Mouse (Mus musculus) layer of hippocampus, postnatal 14 days (tissue): Measurements from ENCODE around the gene Hoxa9. TPM values are rescaled to one million over a fixed set of nuclear protein-coding genes. Genes with fewer than 3 reads are reported as not detected.

Experiments
- DNase-seq, 2 experiments: peaks; one replicate each; pipeline ENCODE4 v3.0.0; 2021 to 2022; ENCODE audit warnings: low spot score in 2 of 2, mixed read lengths in 1 of 2
- total RNA-seq, 2 experiments: library from RNA; stranded (reverse); gene quantifications; 2 replicates each; pipeline ENCODE4 v1.2.3; 2021

The Hoxa9 gene
- total RNA-seq, 2 experiments from 2014 or later: not detected

DNA sequence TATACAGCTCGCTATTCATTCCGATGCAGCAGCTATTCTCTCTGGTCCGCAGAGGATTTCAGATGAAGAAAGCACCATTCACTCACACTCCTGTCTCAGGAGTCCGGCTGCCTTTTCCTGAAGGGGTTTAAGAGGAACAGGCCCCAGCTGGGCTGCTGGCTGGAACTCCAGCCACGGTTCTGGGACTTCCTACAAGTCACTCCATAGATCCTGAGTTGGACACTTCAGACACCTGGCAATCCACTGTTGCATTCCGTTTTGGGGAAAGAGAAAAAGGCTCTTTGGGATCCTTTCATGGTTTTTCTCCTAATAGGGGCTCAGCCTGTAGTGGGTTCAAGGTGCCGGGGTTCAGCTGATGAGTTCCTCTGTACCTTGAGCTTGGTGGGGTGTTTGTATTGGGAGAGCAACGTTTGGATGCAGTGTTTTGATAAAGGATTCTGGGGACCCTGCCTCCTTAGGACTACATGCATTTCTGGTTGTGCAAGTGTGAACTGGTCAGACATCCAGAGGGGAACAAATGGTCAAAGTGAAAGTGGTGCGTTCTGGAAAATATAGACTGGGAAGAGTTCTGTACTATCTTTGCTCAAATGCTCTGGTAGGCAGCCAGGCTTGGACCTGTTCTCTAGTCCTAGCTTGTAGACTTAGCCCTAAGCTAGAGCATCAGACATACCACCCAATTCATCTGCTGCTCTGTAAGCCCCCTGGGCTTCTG, 31.0 kb upstream of the Hoxa9 start:
- no peak for DNase-seq

DNA sequence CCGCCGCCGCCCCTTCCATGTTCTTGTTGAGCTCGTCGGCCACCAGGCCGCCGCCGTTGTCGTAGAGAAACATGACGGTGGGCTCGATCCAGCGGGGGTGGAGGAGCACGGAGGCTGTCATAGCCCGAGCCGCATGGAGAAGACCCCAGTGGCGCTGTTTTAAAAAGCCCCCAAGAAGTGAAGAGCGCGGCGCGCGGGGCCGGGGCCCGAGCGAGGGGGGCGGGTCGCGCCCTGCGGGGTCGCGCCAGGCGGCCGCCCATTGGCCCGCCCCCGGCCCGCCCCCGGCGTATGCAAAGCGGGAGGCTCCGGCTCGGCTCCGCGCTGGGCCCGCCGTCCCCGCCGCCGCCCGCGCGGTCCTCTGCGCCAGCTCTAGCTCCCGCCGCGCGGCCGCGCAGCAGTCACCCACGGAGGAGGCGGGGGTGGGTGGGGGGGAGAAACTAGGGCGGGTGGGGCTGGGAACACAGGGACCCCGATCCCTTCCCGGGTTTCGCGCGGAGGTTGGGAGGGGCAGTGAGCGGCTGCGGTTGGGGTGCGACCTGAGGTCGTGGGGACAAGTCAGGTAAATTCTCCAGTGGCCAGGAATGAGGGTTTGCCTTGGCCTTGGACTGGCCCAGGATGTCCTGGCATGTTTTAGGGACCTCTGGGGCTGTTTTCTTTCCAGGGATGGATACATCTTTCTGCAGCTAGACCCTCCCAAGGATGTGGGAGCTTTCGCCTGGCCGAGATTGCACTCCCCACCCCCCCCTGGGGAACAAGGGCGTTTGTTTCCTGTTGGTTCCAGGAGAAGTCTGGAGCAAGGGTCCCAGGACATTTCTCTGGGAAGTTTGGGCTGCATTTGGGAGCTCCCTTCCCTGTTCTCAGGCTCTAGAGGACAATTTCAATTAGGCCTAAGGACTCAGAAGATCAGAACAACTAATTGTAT, 30.0 kb upstream of the Hoxa9 start, which contains the start of gene Hoxa13:
Hoxa13 (minus strand) TSS at position 227 of the 922 bp plus-strand sequence.
- DNase-seq: no peak

DNA sequence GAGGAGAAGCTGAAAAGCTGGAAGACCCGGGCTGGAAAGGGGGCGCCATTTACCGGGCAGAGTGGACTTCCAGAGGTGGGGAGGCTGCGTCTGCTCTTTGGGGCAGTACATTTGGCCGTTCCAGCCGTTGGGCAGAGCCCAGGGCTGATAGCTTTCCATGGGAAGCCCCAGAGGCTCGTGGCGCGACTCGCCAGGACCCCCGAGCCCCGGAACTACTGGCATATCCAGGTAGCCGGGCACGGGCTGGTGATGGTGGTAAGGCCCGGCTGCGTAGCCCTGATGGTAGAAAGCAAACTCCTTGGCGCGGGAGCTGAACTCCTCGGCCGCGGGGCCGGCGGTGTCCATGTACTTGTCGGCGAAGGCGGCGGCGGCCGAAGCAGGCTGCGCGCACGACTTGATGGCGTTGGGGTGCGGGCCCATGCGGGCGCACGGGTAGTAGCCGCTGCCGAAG, 28.9 kb upstream of the Hoxa9 start:
- DNase-seq: no peak

DNA sequence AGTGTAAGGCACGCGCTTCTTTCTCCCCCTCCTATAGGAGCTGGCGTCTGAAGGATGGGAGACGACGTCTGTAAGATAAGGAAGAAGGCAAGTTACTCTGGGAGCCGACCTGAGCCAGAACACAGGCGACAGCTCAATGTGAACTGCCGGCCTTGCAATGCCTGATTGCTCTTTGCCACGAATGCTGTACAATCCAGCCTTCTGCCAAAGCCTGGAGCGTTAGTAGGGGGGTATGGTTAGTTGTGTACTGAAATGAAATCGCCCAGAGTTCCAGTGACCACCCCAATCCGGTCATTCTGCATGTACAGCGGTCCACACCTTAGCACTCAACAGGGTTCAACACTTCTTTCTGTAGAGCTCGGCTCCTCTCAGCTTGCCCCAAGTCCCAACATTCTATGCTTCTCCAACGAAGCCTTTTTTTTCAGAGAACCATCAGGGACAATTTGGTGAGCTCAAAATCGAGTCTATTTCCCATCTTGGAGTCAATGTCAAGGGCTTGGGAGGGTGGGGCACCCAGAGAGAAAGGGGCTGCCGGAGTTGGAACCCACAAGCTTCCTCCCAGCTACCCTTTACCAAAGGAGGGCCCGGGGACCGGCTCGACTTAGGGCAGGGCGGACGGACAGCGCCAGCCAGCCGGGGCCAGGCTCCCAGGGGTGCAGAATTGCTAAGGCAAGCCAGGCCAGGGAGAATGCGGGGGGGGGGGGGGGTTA, 28.3 kb upstream of the Hoxa9 start:
- DNase-seq: no peak

DNA sequence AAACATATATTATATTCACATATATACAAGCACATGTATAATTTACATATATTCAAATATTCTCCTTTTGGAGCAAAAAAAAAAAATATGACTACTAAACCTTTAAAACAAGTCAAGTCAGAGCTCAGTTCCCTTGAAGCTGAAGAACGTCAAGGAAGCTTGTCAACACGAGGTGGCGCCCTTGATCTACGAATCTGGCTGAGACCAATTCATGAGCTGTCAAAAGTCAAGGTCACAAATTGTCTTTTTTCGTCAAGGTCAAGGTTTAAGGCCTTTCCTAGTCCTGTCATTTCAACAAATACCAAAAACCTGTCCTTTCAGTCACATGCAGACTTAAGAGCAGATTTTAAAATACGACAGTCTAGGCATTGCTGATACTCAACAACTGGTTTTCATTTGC, 26.1 kb upstream of the Hoxa9 start:
- DNase-seq: peak; percentile 57 to 82

DNA sequence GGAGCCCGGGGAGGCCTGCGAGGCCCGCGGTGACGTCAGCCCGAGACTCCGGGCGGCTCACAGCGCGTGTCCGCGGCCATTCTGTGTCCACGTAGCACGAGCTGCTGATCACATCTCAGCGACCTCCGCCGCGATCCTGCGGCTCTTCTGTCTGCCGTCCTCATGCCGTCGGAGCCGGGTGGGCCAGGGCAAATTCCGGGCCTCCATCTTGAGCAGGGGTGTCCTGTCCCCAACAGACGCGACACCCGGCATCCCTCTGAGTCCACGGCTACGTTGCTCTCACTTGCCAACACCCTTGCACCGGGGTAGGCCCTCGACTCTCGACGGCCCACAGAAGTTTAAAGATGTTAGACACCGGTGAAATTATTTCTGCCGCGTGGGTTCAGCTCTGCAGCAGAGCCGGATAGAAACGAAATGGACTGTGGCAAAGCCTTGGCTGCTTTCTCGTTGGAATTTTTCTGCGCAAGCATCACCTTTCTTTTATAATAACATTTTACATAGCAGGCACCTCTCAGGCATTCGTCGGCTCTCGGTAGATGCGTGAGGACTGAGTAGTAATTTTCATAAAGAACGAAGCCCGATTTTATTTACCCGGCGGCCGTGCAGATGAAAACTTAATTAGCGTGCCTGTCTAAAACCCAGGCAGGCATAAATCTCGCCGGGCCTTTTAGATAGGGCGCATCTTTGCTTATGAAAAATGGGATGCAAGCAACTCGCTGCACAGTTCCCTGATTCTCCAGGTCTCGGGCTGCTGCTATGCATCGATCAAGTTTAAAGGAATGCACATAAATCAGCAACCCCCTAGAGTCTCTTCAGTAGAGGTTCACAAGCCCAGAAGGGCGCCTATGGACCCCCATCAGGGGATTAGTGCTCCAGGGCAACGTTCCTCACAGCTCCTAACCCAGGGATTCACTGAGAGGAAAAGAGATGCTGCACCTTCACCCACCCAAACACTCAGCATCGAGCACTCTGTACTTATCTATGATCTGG, 22.9 kb upstream of the Hoxa9 start:
- DNase-seq: no peak

DNA sequence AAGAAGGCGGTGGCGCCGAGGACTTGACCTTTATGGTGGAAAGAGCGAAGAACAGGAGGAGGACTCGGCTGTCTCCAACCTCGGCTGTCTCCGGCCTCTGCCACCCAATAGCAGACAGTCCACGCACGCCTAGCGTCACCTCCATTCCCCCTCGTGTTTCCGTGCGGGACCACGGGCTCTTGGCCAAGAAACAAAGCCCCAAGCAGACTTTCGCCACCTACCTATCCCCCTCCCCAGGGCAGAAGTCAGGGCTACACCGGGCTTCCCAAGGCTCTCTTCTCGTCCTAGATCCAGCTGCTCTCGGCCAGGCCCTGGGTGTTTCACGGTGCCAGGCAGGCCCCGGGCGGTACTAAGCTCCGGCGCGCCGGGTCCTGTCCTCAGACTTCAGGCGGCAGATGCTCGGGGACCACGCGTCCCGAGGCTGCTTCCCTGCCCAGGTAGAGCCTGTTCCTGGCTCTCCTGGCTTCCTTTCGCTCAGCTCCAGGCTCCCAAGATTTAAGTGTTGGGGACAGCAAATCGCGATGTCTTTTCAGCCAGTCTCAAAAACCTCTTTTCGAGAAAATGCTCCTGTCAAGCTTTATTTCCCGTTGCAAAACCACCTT, 22.0 kb upstream of the Hoxa9 start:
- DNase-seq: no peak

DNA sequence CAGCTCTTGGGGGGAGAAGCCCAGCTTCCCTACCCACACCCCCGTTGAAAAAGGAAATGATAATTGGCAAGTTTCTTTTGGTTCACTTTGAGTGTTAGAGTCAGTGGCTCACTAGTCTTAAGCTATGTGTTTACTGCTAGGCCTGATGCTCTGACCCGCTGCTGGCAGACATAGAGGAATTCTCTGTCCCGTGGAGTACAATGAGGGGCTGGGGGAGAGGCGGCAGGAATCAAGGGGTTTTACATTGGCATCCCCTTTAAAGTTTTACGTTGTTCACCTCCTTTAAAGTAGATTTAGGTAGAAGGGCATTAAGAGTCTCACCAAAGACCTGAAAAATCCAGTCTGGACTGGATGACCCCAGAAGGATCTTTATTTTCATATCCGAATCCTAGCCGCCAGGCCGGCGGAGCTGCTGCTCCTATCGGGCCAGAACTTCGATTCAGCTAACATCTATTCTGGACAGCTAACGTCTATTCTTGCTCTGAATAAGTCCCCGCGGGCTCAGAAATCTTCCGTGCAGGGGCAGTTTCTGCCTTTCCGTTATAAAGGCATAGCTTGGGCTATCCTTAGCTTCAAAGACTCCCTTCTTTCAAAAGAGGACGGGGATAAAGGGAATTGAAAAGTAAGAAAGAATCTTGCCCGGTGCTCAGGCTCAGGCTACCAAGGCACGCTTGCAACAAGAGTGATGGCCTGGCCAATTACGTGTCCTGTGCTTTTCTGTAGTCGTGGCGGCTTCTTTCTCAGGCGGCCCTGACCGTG, 21.3 kb upstream of the Hoxa9 start:
- DNase-seq: no peak

DNA sequence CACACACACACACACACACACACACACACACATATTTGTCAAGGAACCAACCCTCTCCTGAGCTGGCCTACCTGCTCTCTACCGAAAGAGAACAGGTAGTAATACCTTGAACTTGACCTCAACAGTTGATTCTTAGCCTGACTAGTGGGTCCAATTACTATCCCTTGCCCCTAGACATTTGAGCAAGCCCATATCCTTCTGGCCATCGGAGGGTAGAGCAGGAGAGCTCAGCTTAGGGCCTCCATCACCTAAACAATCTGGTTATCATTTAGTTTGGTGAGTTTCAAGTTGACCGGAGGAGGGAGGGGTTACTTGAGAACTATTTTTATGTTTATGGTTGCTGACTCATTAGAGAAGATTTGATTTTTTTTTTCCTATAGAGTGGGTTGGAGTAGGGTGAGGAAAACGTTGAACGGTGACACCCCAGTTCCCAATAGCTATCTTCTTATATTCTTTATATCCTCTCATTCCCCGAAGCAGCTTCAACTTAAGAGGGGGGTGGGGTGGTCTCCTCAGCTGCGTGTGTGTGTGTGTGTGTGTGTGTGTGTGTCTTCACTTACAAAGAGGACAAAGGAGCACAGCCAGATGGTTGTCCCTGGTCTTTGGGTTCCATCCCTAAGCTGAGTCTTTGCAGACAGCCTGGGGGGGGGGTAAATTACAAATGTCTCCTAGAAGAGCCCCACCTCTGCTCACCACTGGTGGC, 20.4 kb upstream of the Hoxa9 start:
- no peak for DNase-seq

DNA sequence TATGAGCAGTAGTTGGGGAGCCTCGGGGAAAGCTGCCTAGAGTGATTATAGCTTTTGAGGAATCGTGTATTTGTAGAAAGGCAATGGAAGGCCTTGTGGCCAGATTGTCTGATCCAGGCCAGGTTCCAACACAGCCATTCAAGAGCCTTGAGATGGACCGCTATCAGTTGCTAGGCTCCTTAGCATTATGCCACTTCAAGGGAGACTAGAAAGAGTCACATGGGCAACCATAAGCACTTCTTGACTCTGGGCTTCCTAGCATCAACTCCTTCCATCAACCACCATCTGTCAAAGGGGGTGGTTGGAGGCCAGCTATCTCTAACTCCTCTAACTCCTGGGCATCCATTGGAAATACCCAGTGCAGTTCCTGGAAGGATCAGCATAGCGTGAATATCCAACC, 18.9 kb upstream of the Hoxa9 start:
- no peak for DNase-seq

DNA sequence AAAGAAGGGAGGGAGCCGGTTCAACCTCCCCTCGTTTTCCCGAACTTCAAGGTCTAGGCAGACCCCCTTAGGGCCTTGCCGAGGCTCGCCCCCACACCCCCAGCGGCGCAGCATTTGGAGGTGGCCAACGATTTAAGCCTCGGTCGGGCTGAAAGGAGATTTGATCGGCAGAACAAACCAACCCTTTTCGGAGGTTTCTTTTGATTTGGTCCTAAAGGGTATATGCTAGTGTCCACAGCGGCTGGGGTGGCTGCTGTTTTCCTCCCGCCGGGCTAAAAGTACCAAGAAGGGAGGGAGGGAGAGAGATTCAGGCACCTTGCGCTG, 18.5 kb upstream of the Hoxa9 start:
- no peak for DNase-seq

DNA sequence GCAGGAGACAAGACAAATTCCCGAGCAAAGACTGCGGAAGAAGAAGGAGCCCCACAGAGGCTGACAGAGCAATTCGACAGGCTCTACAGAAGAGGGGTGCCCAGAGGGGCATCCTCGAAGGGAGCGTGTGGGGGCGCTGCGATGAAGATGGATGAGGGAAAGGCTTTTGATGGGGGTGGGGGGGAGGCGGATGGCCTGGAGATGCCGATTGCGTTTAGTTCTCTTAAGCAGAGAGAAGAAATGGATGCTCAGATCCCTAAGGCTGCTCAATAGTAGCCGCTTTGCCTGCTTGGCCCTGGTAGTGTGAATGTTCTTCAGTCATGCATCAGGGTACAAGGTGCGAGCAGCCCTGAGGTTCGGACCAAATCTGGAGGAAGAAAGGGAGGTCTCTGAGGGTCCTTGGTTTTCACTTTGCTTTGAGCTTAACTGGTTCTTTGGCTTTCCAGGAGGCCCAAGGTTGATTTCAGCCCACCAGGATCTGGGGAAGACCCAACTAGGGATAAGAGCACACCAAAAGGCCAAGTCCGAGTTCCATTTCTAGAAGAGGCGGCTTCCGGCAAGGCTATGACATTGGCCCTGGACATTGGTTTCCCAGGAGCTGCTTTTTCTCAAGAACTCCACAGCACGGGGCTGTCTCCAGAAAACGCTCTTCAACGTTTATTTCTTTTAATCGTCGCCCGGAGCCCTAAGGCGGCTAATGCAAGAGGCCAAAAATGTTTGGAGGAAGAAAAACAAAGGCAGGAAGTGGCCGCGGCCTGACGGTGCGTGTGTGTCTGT, 17.9 kb upstream of the Hoxa9 start:
- no peak for DNase-seq

DNA sequence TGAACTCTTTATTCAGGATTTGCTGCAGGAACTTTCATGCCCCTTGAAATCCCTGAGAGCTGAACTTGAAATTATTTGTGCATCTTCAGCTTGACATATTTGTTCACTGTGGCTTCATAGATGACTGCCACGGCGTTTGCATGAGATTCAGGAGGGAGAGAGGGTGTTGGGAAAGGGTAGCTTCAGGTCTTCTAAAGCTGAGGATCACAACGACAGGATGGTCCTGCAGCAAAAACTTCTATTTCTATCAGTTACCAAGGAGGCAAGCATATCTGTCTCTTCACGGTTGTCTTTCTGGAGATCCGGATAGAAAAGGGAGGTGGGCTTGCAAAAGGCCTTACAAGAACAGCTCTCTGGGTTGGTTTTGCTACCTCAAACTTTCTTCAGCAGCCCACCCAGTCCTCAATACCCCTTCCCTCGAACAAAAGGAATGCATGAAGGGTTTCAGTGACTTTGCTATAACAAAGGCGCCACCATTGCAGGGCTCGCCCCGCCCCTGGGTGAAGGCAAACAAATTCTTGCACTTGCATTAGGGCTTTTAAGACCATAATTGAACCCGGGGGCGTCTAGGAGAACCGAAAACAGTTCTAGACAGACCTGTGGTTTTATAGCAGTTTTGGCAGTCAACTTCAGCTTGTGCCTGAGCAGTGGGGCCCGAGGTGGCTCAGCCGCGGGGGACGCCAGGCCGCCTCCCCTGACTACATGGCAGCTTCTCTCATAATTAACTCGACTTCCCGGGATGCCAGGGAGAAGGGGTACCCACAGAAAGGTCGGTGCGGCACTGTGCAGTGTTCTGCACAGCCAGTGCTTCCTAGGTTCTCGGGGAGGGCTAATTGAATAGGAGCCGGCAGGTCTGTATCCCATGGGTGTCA, 17.1 kb upstream of the Hoxa9 start:
- DNase-seq: no peak

DNA sequence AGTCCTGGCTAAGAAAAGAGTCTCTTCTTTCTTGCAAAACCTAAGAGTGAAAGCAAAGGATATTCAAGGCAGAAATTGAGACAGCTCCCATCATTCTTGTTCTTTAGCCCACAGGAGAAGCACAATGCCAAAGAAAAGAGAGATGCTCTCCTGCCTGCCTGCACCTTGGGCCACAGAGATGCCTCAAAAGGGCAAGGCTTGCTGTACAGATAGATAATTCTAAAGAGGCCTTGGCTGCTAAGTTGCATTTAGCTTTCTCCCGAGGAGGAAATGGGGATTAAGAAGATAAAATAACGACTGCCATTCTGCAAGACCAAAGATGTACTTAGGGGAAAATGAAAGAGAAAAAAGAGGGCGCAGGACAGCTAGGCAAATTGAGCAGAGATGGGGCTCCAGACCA, 16.0 kb upstream of the Hoxa9 start:
- no peak for DNase-seq

DNA sequence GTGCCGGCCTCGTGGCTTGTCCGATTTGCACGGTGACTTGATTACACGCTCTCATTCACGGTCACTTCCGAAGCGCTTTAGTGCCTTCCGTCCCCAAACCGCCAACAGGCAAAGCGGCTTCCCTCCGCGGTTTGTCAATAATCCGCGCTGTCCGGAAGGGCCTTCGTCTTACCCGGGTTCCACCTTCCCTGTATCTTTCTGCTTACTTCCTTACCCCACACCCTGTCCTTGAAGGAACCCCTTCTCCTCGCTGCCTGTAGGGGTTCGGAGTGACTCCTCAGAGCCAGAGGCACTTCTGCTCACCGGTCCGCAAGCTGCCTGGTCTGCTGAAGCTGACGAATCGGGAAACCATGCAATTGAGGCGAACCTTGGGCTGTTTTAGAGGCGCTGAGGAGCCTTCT, 15.5 kb upstream of the Hoxa9 start:
- DNase-seq: no peak

DNA sequence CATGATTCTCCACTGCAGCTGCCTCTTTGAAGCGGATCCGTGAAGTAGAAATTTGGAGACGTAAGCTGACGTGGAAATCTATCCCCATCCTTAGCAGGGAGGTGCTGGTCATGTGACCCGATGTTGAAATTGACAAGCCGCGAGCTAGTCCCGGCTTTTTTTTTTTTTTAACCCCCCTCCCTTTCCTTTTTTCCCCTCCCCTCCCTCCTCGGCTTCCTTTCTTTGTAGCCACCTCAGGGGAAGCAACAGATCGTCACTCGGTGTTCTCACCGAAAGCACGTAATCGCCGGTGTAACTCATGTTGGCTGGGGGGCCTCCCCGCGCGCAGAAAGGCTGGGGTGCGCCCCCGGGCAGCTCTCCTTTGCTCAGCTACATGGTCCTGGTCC, 14.9 kb upstream of the Hoxa9 start, which contains the start of gene Hoxa11:
Hoxa11 (minus strand) TSS at position 54 of the 386 bp plus-strand sequence.
- no peak for DNase-seq
